Mouse (Mus musculus): ENCODE data around the gene Gbp4. TPM values are rescaled to one million over a fixed set of nuclear protein-coding genes. Genes with fewer than 3 reads are reported as not detected.
"Not testable (repeated sequence)": the region's sequence is repeated elsewhere in the genome, so short reads cannot be mapped to it uniquely, and the experiment has no call there.

Gene Gbp4
- polyA plus RNA-seq, 1 experiment from 2014 or later = 4.4 TPM

DNA sequence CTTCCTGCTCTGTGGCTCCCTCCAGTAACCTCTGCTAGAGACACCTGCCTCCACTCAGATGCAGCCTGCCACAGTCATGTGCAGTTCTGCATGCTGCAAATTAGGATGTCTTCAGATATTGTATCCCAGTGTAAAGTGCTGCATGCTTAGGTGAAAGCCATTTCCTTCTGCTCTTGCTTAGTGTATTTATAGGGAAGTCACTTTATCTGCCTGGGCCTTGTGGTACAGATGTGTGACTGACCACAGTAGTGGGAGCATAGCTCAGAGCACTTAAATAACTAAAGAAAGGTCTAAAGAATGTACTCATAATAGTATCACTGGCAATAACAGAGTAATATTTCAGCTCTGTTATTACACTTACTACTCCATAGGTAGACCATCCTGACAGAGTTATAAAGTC lies 57.5 kb downstream of the Gbp4 start:
- Histone ChIP-seq H3K4me2 (no peak overlapping the region), H3K27ac (ENCODE audit: low read depth, low read length) (no peak overlapping the region), H3K9ac (ENCODE audit: low read depth, low read length) (no peak overlapping the region), H3K27me3 (ENCODE audit: control insufficient read depth, insufficient read depth, low read length) (no peaks in the 10 kb centered on the region), H3K9me3 (replicated peaks; ENCODE audit: control insufficient read depth, low read length) (no peaks in the 10 kb centered on the region; the same call in 1 of the 2 replicates), H3K36me3 (ENCODE audit: control insufficient read depth, insufficient read depth, low read length) (no peaks in the 10 kb centered on the region), H3K4me1 (ENCODE audit: control insufficient read depth, insufficient read depth, low read length) (no peaks in the 10 kb centered on the region), H3K4me3 (ENCODE audit: low read depth, low read length) (no peak overlapping the region)
- no peak for ATAC-seq (replicated peaks; ENCODE audit: insufficient number of reproducible peaks, low FRiP score, low TSS enrichment)

DNA sequence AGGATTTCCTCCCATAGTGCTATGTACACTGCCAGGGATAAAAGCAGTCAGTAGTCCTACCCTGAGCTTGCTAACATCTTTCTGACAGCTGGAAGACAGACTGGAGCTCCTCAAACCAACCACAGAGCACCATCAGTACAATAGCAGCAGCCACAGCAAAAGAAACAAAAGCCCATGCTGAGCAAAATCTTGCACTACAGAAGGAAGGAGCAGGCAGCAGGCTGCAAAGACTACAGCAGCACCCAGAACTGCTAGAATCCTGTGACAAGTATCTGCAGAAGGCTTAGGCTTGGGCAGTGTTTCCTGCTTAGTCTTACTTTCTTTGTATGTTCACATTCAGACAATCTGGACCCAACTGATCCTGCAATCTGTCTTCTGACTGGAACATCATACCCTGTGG lies 71.0 kb downstream of the Gbp4 start:
- H3K36me3 ChIP-seq (ENCODE audit: control insufficient read depth, insufficient read depth, low read length); H3K9me3 ChIP-seq (replicated peaks; ENCODE audit: control insufficient read depth, low read length); H3K27ac ChIP-seq (ENCODE audit: low read depth, low read length); H3K27me3 ChIP-seq (ENCODE audit: control insufficient read depth, insufficient read depth, low read length); ATAC-seq (replicated peaks; ENCODE audit: insufficient number of reproducible peaks, low FRiP score, low TSS enrichment); H3K9ac ChIP-seq (ENCODE audit: low read depth, low read length); H3K4me2 ChIP-seq; H3K4me1 ChIP-seq (ENCODE audit: control insufficient read depth, insufficient read depth, low read length); H3K4me3 ChIP-seq (ENCODE audit: low read depth, low read length): not testable (repeated sequence)

Other genes starting within 250 kb of the Gbp4 start
- 0.32 and 0.59 TPM in 2 replicates for gene Abcg3, start 156.9 kb downstream of the Gbp4 start, polyA plus RNA-seq (2014; fragmentation: Nextera tagmentation; extraction: Ambion mirVana)
- gene Gbp9, start within 50 bp of the Gbp4 start, polyA plus RNA-seq (2014; fragmentation: Nextera tagmentation; extraction: Ambion mirVana) = 3.4 and 3.9 TPM in 2 replicates
- 0.93 and 1.6 TPM in 2 replicates for gene Gbp8, start within 50 bp of the Gbp4 start, polyA plus RNA-seq (2014; fragmentation: Nextera tagmentation; extraction: Ambion mirVana)
- not detected in 2 replicates for gene Gbp10, start 99.9 kb upstream of the Gbp4 start, polyA plus RNA-seq (2014; fragmentation: Nextera tagmentation; extraction: Ambion mirVana)
- gene Gm43302, start 154.1 kb upstream of the Gbp4 start, polyA plus RNA-seq (2014; fragmentation: Nextera tagmentation; extraction: Ambion mirVana) = not detected in 2 replicates
- 2.3 and 2.8 TPM in 2 replicates for gene Gbp6, start 154.1 kb upstream of the Gbp4 start, polyA plus RNA-seq (2014; fragmentation: Nextera tagmentation; extraction: Ambion mirVana)